Mouse (Mus musculus): ENCODE measurements at regions not wholly inside any gene's neighbourhood (a gene's known extent, or its start where the extent isn't known, plus 50 kb on each side); places are given as distances from the start of the nearest gene placed in this dataset.

DNA sequence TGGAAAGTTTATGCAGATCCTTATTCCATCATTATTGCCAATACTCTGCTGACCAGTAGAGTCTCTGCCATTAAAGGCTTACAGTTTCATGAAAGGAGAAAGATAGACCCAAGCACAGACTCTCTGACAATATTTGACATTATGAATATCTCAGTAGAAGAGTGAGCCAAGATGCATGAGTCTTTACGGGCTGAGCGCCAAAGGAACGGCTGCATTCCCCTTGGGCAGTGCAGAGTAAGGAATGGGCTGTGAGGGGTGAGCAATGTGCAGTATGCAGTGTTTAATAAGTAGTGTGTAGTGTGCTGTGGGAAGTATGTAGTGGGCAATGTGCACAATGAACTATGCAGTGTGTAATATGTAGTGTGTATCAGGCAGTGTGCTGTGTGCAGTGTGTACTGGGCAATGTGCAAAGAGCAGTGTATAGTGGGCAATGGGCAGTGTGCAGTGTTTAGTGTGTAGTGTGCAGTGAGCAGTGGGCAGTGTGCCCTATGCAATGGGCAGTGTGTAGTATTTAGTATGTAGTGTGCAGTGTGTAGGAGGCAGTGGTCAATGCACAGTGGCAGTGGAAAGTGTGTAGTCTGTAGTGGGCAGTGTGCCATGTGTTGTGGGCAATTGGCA is 671.8 kb downstream of the 5730522E02Rik start:
- no peak overlapping the region for H3K9ac ChIP-seq (ENCODE audit: low read length)
- no peak overlapping the region for H3K4me2 ChIP-seq (replicated peaks; ENCODE audit: low read depth)
- H3K9me3 ChIP-seq (ENCODE audit: control insufficient read depth, low read length): no peaks in the 10 kb centered on the region
- H3K4me3 ChIP-seq (ENCODE audit: low read depth, low read length): no peak overlapping the region
- no peaks in the 10 kb centered on the region for H3K4me1 ChIP-seq (replicated peaks; ENCODE audit: control insufficient read depth, insufficient read depth)
- TF ChIP-seq EP300 (optimal IDR thresholded peaks at IDR 0.05): no peak
- H3K27me3 ChIP-seq (ENCODE audit: control insufficient read depth, insufficient read depth, low read length): no peaks in the 10 kb centered on the region
- ATAC-seq (ENCODE audit: low FRiP score, low TSS enrichment) (no peak), DNase-seq (ENCODE audit: low spot score) (no peak)
- no peak overlapping the region for H3K27ac ChIP-seq (replicated peaks)
- WGBS: 66% methylated on average over 3 of the region's 3 CpGs
- no peaks in the 10 kb centered on the region for H3K36me3 ChIP-seq (ENCODE audit: control insufficient read depth, insufficient read depth, low read length)

- Histone ChIP-seq H3K9ac (ENCODE audit: low read length) (no peak overlapping the region), H3K4me2 (replicated peaks; ENCODE audit: low read depth) (no peak overlapping the region), H3K4me3 (ENCODE audit: low read depth, low read length) (no peak overlapping the region), H3K9me3 (ENCODE audit: control insufficient read depth, low read length) (no peaks in the 10 kb centered on the region), H3K36me3 (ENCODE audit: control insufficient read depth, insufficient read depth, low read length) (no peaks in the 10 kb centered on the region), H3K27ac (replicated peaks) (no peak overlapping the region), H3K27me3 (ENCODE audit: control insufficient read depth, insufficient read depth, low read length) (no peaks in the 10 kb centered on the region), H3K4me1 (replicated peaks; ENCODE audit: control insufficient read depth, insufficient read depth) (no peaks in the 10 kb centered on the region)
- DNase-seq (ENCODE audit: low spot score) (no peak), ATAC-seq (ENCODE audit: low FRiP score, low TSS enrichment) (no peak)
- WGBS: 60% methylated on average over 7 of the region's 7 CpGs
- no peak for TF ChIP-seq CTCF (IDR thresholded peaks at IDR 0.05; ENCODE audit: low read depth)
- no peak for TF ChIP-seq EP300 (optimal IDR thresholded peaks at IDR 0.05)
These were observed 674.5 kb downstream of the 5730522E02Rik start for GRCm38 (mm10) chr11:25536069-25536468.

- DNase-seq (ENCODE audit: low spot score) (no peak), ATAC-seq (ENCODE audit: low FRiP score, low TSS enrichment) (no peak)
- 36% methylated on average over 2 of the region's 2 CpGs for WGBS
These were observed 677.5 kb downstream of the 5730522E02Rik start for GRCm38 (mm10) chr11:25533081-25533480.

DNA sequence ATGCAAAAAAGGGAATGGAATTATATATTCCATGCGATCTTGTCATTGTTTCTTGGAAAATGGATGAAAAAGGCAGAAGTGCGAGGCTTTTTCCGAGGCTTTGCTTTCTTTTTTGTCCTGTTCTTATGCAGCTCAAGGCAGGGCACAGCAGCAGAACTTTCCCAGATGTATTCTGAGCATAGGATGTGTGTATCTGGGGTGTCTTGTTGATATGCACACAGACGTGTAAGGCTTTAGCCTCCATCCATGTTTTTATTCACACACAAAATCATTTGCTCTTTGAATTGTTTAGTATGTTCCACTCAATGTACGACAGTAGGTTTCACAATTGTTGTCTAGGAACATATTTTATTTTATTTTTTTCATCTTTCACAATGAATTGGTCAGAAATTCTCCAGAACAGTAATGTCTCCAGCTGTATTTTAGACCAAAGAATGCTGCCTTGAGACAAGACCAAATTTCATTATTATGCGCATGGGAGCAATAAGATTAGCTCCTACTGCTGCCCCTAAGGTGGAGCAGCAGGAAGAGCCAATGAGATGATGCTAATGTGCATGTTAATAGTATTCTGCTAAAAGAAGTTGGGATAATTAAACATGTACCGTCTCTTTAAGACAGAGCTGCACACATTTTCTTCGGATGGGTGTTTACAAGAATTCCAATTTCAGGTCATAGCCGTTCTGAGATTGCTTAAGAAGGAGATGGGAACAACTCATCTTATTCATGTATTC is 678.7 kb downstream of the 5730522E02Rik start:
- H3K27ac ChIP-seq (replicated peaks): no peak overlapping the region
- no peak for DNase-seq (ENCODE audit: low spot score)
- H3K4me3 ChIP-seq (ENCODE audit: low read depth, low read length): no peak overlapping the region
- ATAC-seq (ENCODE audit: low FRiP score, low TSS enrichment): no peak
- H3K4me2 ChIP-seq (replicated peaks; ENCODE audit: low read depth): no peak overlapping the region
- H3K9ac ChIP-seq (ENCODE audit: low read length): no peak overlapping the region
- TF ChIP-seq CTCF (IDR thresholded peaks at IDR 0.05; ENCODE audit: low read depth) (no peak), EP300 (optimal IDR thresholded peaks at IDR 0.05) (no peak)
- H3K36me3 ChIP-seq (ENCODE audit: control insufficient read depth, insufficient read depth, low read length): no peaks in the 10 kb centered on the region
- H3K27me3 ChIP-seq (ENCODE audit: control insufficient read depth, insufficient read depth, low read length): no peaks in the 10 kb centered on the region
- 64% methylated on average over 9 of the region's 9 CpGs for WGBS
- no peaks in the 10 kb centered on the region for H3K4me1 ChIP-seq (replicated peaks; ENCODE audit: control insufficient read depth, insufficient read depth)
- no peaks in the 10 kb centered on the region for H3K9me3 ChIP-seq (ENCODE audit: control insufficient read depth, low read length)

More at GRCm38 (mm10) chr11:25533081-25533480, 677.5 kb downstream of the 5730522E02Rik start:
- H3K36me3 ChIP-seq (ENCODE audit: control insufficient read depth, insufficient read depth, low read length): no peaks in the 10 kb centered on the region
- H3K4me2 ChIP-seq (replicated peaks; ENCODE audit: low read depth): no peak overlapping the region
- H3K27me3 ChIP-seq (ENCODE audit: control insufficient read depth, insufficient read depth, low read length): no peaks in the 10 kb centered on the region
- TF ChIP-seq CTCF (IDR thresholded peaks at IDR 0.05; ENCODE audit: low read depth) (no peak), EP300 (optimal IDR thresholded peaks at IDR 0.05) (no peak)
- H3K4me3 ChIP-seq (ENCODE audit: low read depth, low read length): no peak overlapping the region
- H3K9me3 ChIP-seq (ENCODE audit: control insufficient read depth, low read length): no peaks in the 10 kb centered on the region
- no peak overlapping the region for H3K27ac ChIP-seq (replicated peaks)
- H3K4me1 ChIP-seq (replicated peaks; ENCODE audit: control insufficient read depth, insufficient read depth): no peaks in the 10 kb centered on the region
- no peak overlapping the region for H3K9ac ChIP-seq (ENCODE audit: low read length)

DNA sequence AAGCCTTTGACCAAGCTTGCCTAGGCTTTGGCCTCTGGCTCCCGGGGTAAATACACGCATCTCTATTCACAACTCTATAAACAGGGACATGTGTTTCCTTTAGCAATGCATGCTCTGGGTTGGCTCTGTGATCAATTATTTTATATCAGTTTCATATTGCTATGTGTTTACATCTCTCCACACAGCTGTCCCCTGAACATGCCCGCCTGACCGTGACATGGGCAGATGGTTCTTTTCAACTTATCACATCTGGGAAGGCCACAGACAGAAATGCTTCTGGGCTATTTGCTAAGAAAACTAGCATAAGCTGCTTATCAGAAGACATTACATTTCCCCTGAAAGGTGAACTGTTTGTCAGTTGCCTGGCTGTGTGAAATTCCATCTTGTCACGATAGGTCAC is 682.5 kb downstream of the 5730522E02Rik start:
- Histone ChIP-seq H3K27me3 (ENCODE audit: control insufficient read depth, insufficient read depth, low read length) (no peaks in the 10 kb centered on the region), H3K36me3 (ENCODE audit: control insufficient read depth, insufficient read depth, low read length) (no peaks in the 10 kb centered on the region), H3K4me2 (replicated peaks; ENCODE audit: low read depth) (no peak overlapping the region), H3K4me1 (replicated peaks; ENCODE audit: control insufficient read depth, insufficient read depth) (no peaks in the 10 kb centered on the region), H3K4me3 (ENCODE audit: low read depth, low read length) (no peak overlapping the region), H3K27ac (replicated peaks) (no peak overlapping the region), H3K9ac (ENCODE audit: low read length) (no peak overlapping the region), H3K9me3 (ENCODE audit: control insufficient read depth, low read length) (no peaks in the 10 kb centered on the region)
- 66% methylated on average over 5 of the region's 5 CpGs for WGBS
- ATAC-seq (ENCODE audit: low FRiP score, low TSS enrichment) (no peak), DNase-seq (ENCODE audit: low spot score) (no peak)
- TF ChIP-seq CTCF (IDR thresholded peaks at IDR 0.05; ENCODE audit: low read depth) (no peak), EP300 (optimal IDR thresholded peaks at IDR 0.05) (no peak)

- no peak overlapping the region for H3K4me3 ChIP-seq (ENCODE audit: low read depth, low read length)
- no peaks in the 10 kb centered on the region for H3K27me3 ChIP-seq (ENCODE audit: control insufficient read depth, insufficient read depth, low read length)
- H3K27ac ChIP-seq (replicated peaks): no peak overlapping the region
- ATAC-seq (ENCODE audit: low FRiP score, low TSS enrichment) (no peak), DNase-seq (ENCODE audit: low spot score) (no peak)
- no peaks in the 10 kb centered on the region for H3K4me1 ChIP-seq (replicated peaks; ENCODE audit: control insufficient read depth, insufficient read depth)
- H3K9me3 ChIP-seq (ENCODE audit: control insufficient read depth, low read length): no peaks in the 10 kb centered on the region
- TF ChIP-seq EP300 (optimal IDR thresholded peaks at IDR 0.05) (no peak), CTCF (IDR thresholded peaks at IDR 0.05; ENCODE audit: low read depth) (no peak)
- no peak overlapping the region for H3K4me2 ChIP-seq (replicated peaks; ENCODE audit: low read depth)
- H3K9ac ChIP-seq (ENCODE audit: low read length): no peak overlapping the region
- no peaks in the 10 kb centered on the region for H3K36me3 ChIP-seq (ENCODE audit: control insufficient read depth, insufficient read depth, low read length)
- WGBS: 77% methylated on average over 2 of the region's 2 CpGs
These were observed 691.7 kb downstream of the 5730522E02Rik start for GRCm38 (mm10) chr11:25518903-25519302.

All from stomach, postnatal 0 days (tissue).